Mouse (Mus musculus) urinary bladder, adult 18-20 months (tissue): ENCODE data around the gene Psat1.
A peak's percentile ranks its signal among the peaks of the same experiment; 100 is the strongest.

Experiments
- DNase-seq, 2 experiments: peaks; one replicate each; pipeline ENCODE4 v3.0.0; 2022; ENCODE audit warnings: low spot score in 2 of 2, mixed read lengths in 2 of 2

Psat1 gene

GRCm38 (mm10) chr19:15947237-15947636, at the start of gene Psat1:
Gene Psat1 (minus strand): TSS chr19:15947337.
- DNase-seq: no peak

- DNase-seq: no peak
These were observed 43.0 kb upstream of the Psat1 start for GRCm38 (mm10) chr19:15990102-15990501.

- DNase-seq: no peak
These were observed 38.1 kb upstream of the Psat1 start for GRCm38 (mm10) chr19:15985172-15985713.

GRCm38 (mm10) chr19:15984449-15985171, 37.5 kb upstream of the Psat1 start, which contains the start of gene Cep78:
Gene Cep78 (minus strand): TSS chr19:15984989.
- DNase-seq: peak; percentile 83 to 86

- DNase-seq: no peak
These were observed 36.7 kb upstream of the Psat1 start for GRCm38 (mm10) chr19:15983739-15984344.

GRCm38 (mm10) chr19:15982926-15983738, 36.0 kb upstream of the Psat1 start:
- DNase-seq: no peak

- peak in 1 of 2 experiments; percentile 22 for DNase-seq
These were observed 34.7 kb upstream of the Psat1 start for GRCm38 (mm10) chr19:15981861-15982260.

- DNase-seq: no peak
These were observed 26.2 kb upstream of the Psat1 start for GRCm38 (mm10) chr19:15973365-15973764.

GRCm38 (mm10) chr19:15965082-15965481, 17.9 kb upstream of the Psat1 start:
- DNase-seq: no peak

- no peak for DNase-seq
These were observed 17.4 kb upstream of the Psat1 start for GRCm38 (mm10) chr19:15964533-15964932.

GRCm38 (mm10) chr19:15963011-15963695, 16.0 kb upstream of the Psat1 start:
- DNase-seq: no peak

- no peak for DNase-seq
These were observed 15.2 kb upstream of the Psat1 start for GRCm38 (mm10) chr19:15962313-15962712.

GRCm38 (mm10) chr19:15950225-15950624, 3.1 kb upstream of the Psat1 start:
- DNase-seq: no peak

GRCm38 (mm10) chr19:15948867-15949266, 1.7 kb upstream of the Psat1 start:
- no peak for DNase-seq

GRCm38 (mm10) chr19:15948426-15948825, 1.3 kb upstream of the Psat1 start:
- no peak for DNase-seq

- peak in 1 of 2 experiments; percentile 62 for DNase-seq
These were observed 474 bp downstream of the Psat1 start for GRCm38 (mm10) chr19:15946663-15947062.

- DNase-seq: no peak
These were observed 4.1 kb downstream of the Psat1 start for GRCm38 (mm10) chr19:15943117-15943423.

GRCm38 (mm10) chr19:15942421-15943116, 4.6 kb downstream of the Psat1 start:
- DNase-seq: no peak

- DNase-seq: peak in 1 of 2 experiments; percentile 67
These were observed 5.7 kb downstream of the Psat1 start for GRCm38 (mm10) chr19:15941399-15941798.

GRCm38 (mm10) chr19:15925719-15926045, 21.5 kb downstream of the Psat1 start:
- DNase-seq: peak in 1 of 2 experiments; percentile 37
